13 mouse cellular contexts compared by ENCODE assay signal in genomic region chr1:88720626-88721229, GRCm38 (mm10). TPM values are rescaled to one million over a fixed set of nuclear protein-coding genes. Genes with fewer than 3 reads are reported as not detected.
DNase-seq lines count a peak whose midpoint lies in the region; ATAC-seq lines count a peak whose summit lies in the region.
"Had no signal": no experiment of that assay in that cellular context is flagged by ENCODE, and none has a peak within 500 bp of the region (broad histone marks: within the 10 kb centered on the region; RNA-seq: fewer than 3 reads in every experiment).

No protein-coding gene starts in this region.

- no peaks in the 10 kb centered on the region for H3K9me3 ChIP-seq in hindbrain, embryonic 11.5 days (ENCODE audit: control insufficient read depth, low read length)
- H3K9me3 ChIP-seq in hindbrain, embryonic 10.5 days = no peaks in the 10 kb centered on the region
- H3K9me3 ChIP-seq in midbrain, embryonic 14.5 days (ENCODE audit: control insufficient read depth, low read length) = no peaks in the 10 kb centered on the region
- no peaks in the 10 kb centered on the region for H3K9me3 ChIP-seq in midbrain, embryonic 15.5 days
- H3K9me3 ChIP-seq in limb, embryonic 10.5 days (replicated peaks) = no peaks in the 10 kb centered on the region
- H3K9me3 ChIP-seq: midbrain, embryonic 13.5 days had no signal

- no peaks in the 10 kb centered on the region for H3K27me3 ChIP-seq in hindbrain, embryonic 11.5 days (ENCODE audit: control insufficient read depth, insufficient read depth, low read length)
- H3K27me3 ChIP-seq in hindbrain, embryonic 10.5 days (ENCODE audit: insufficient read depth, poor library complexity, severe bottlenecking) = no peaks in the 10 kb centered on the region
- H3K27me3 ChIP-seq in midbrain, embryonic 14.5 days (ENCODE audit: control insufficient read depth, insufficient read depth, low read length) = no peaks in the 10 kb centered on the region
- H3K27me3 ChIP-seq in midbrain, embryonic 15.5 days (replicated peaks) = no peaks in the 10 kb centered on the region
- H3K27me3 ChIP-seq in limb, embryonic 10.5 days (ENCODE audit: low read depth, poor library complexity, severe bottlenecking) = no peaks in the 10 kb centered on the region
- H3K27me3 ChIP-seq: midbrain, embryonic 13.5 days had no signal

- H3K4me1 ChIP-seq in hindbrain, embryonic 11.5 days (replicated peaks; ENCODE audit: control insufficient read depth, insufficient read depth, low read length) = no peaks in the 10 kb centered on the region
- H3K4me1 ChIP-seq in hindbrain, embryonic 10.5 days (replicated peaks) = 0 out of 2 replicates have a peak, but pooled peaks cover 6% of the 10 kb centered on the region
- H3K4me1 ChIP-seq in midbrain, embryonic 14.5 days (ENCODE audit: control insufficient read depth, insufficient read depth, low read length) = no peaks in the 10 kb centered on the region
- 0 out of 2 replicates have a peak, but pooled peaks cover 4% of the 10 kb centered on the region for H3K4me1 ChIP-seq in midbrain, embryonic 15.5 days
- no peaks in the 10 kb centered on the region for H3K4me1 ChIP-seq in limb, embryonic 10.5 days

- H3K9ac ChIP-seq in hindbrain, embryonic 11.5 days (ENCODE audit: low read depth, low read length) = no peak overlapping the region
- no peak overlapping the region for H3K9ac ChIP-seq in midbrain, embryonic 14.5 days (replicated peaks; ENCODE audit: low read length)
- no peak overlapping the region for H3K9ac ChIP-seq in midbrain, embryonic 15.5 days
- H3K9ac ChIP-seq: midbrain, embryonic 13.5 days had no signal

- no peak overlapping the region for H3K4me2 ChIP-seq in hindbrain, embryonic 11.5 days (replicated peaks; ENCODE audit: low read depth, low read length)
- no peak overlapping the region for H3K4me2 ChIP-seq in midbrain, embryonic 14.5 days (ENCODE audit: low read length)
- no peak overlapping the region for H3K4me2 ChIP-seq in midbrain, embryonic 15.5 days
- H3K4me2 ChIP-seq: midbrain, embryonic 13.5 days had no signal

- no peak overlapping the region for H3K27ac ChIP-seq in hindbrain, embryonic 11.5 days (ENCODE audit: low read depth, low read length)
- H3K27ac ChIP-seq in hindbrain, embryonic 10.5 days = no peak overlapping the region
- H3K27ac ChIP-seq in midbrain, embryonic 14.5 days (replicated peaks; ENCODE audit: low read depth, low read length) = no peak overlapping the region
- H3K27ac ChIP-seq in midbrain, embryonic 15.5 days = no peak overlapping the region
- no peak overlapping the region for H3K27ac ChIP-seq in limb, embryonic 10.5 days
- H3K27ac ChIP-seq: midbrain, embryonic 13.5 days had no signal

- DNase-seq in hindbrain, embryonic 11.5 days (ENCODE audit: low spot score) = peak; percentile 7
- no peak for DNase-seq in hindbrain, embryonic 10.5 days (ENCODE audit: low spot score)
- peak; percentile 41 for DNase-seq in midbrain, embryonic 14.5 days
- peak; percentile 21 for DNase-seq in ES-CJ7 (ENCODE audit: low read depth, low spot score)
- DNase-seq in gastrocnemius, postnatal 36 days = no peak
- DNase-seq in limb, embryonic 10.5 days (ENCODE audit: low spot score) = no peak
- DNase-seq: cerebellum, postnatal 36 days; kidney, postnatal 36 days; lung, postnatal 36 days had no signal

- H3K4me3 ChIP-seq in hindbrain, embryonic 11.5 days (ENCODE audit: low read depth, low read length) = no peak overlapping the region
- no peak overlapping the region for H3K4me3 ChIP-seq in hindbrain, embryonic 10.5 days
- H3K4me3 ChIP-seq in midbrain, embryonic 14.5 days (replicated peaks; ENCODE audit: low read depth, low read length) = no peak overlapping the region
- no peak overlapping the region for H3K4me3 ChIP-seq in midbrain, embryonic 15.5 days
- no peak overlapping the region for H3K4me3 ChIP-seq in limb, embryonic 10.5 days
- H3K4me3 ChIP-seq: midbrain, embryonic 13.5 days had no signal

- intact Hi-C loops in gastrocnemius, postnatal 36 days (cut with DNase I) = no loop called here

- ATAC-seq in hindbrain, embryonic 11.5 days (ENCODE audit: low FRiP score) = no peak
- ATAC-seq in midbrain, embryonic 14.5 days (ENCODE audit: low FRiP score, low TSS enrichment) = no peak
- no peak for ATAC-seq in midbrain, embryonic 15.5 days (replicated peaks)
- ATAC-seq in inflammation-experienced regulatory T-cells, adult 6 months = peak; percentile 86
- ATAC-seq: hindbrain, embryonic 16.5 days; midbrain, embryonic 13.5 days had no signal

- H3K36me3 ChIP-seq in hindbrain, embryonic 11.5 days (ENCODE audit: control insufficient read depth, insufficient read depth, low read length) = no peaks in the 10 kb centered on the region
- H3K36me3 ChIP-seq in hindbrain, embryonic 10.5 days = no peaks in the 10 kb centered on the region
- no peaks in the 10 kb centered on the region for H3K36me3 ChIP-seq in midbrain, embryonic 14.5 days (ENCODE audit: control insufficient read depth, insufficient read depth, low read length)
- no peaks in the 10 kb centered on the region for H3K36me3 ChIP-seq in midbrain, embryonic 15.5 days (replicated peaks)
- H3K36me3 ChIP-seq in limb, embryonic 10.5 days = no peaks in the 10 kb centered on the region
- H3K36me3 ChIP-seq: midbrain, embryonic 13.5 days had no signal

- 43% methylated on average over 11 of the region's 11 CpGs for whole genome bisulfite sequencing in hindbrain, embryonic 11.5 days
- WGBS in hindbrain, embryonic 10.5 days = 42% methylated on average over 11 of the region's 11 CpGs
- WGBS in midbrain, embryonic 14.5 days = 45% methylated on average over 11 of the region's 11 CpGs
- WGBS in midbrain, embryonic 15.5 days = 47% methylated on average over 11 of the region's 11 CpGs
- 54% methylated on average over 11 of the region's 11 CpGs for WGBS in limb, embryonic 10.5 days

RNA-seq across cellular contexts. Expression of gene Arl4c, which starts 18.7 kb away (rescaled TPM):
- 10.4 and 10.9 TPM in 2 replicates for polyA plus RNA-seq in hindbrain, embryonic 11.5 days (2014; fragmentation: Nextera tagmentation; extraction: Ambion mirVana)
- 18.5 and 22.2 TPM in 2 replicates for polyA plus RNA-seq in hindbrain, embryonic 10.5 days (2016; fragmentation: Nextera tagmentation; extraction: Ambion mirVana)
- polyA plus RNA-seq in midbrain, embryonic 14.5 days (2014; fragmentation: Nextera tagmentation; extraction: Ambion mirVana) = 23.4 and 30.3 TPM in 2 replicates
- 55.3 and 55.6 TPM in 2 replicates for polyA plus RNA-seq in midbrain, embryonic 15.5 days (2015; fragmentation: Nextera tagmentation; extraction: Ambion mirVana)
- polyA plus RNA-seq in inflammation-experienced regulatory T-cells, adult 6 months (2017; shearing (Covaris generic)) = 10 to 100 TPM in 2 of 3 experiments, 1 to 10 TPM in 1; 9.6 to 20.2 (median 12.6) TPM
- total RNA-seq in gastrocnemius, postnatal 36 days (2021) = 1 to 10 TPM in 1 of 2 experiments, under 1 TPM in 1; 0.96 to 1.2 TPM
- polyA plus RNA-seq in limb, embryonic 10.5 days (2016; fragmentation: Nextera tagmentation; extraction: Ambion mirVana) = 9.0 and 9.4 TPM in 2 replicates

Comparison
In these comparisons a context has a peak if more than half of its experiments do, and no peak if none do; other contexts are left out.
1. DNase-seq: peak in hindbrain, embryonic 11.5 days (single experiment), midbrain, embryonic 14.5 days (single experiment) and ES-CJ7 (single experiment); none in hindbrain, embryonic 10.5 days (single experiment), gastrocnemius, postnatal 36 days (0 of 2) and limb, embryonic 10.5 days (single experiment).